Mouse (Mus musculus): ENCODE data around the gene Gnaz.

DNA sequence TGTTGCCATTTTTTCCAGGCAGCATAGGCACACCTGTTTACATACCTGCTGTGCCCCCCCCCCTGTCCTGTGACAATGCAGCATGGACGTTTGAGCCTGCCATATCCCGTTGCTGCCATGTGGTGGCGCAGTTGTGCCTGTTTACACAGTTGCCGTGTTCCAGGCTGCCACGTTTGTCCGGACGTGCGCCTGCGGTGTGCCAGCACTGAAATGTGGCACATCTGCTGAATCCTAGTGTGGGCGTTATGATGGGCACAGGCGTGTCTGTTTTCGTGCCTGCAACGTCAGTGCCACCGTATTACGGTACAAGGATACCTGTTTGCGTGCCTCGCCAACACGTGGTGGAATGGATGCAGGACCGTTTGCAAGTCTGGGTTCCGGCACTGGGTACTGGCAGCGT, 41.7 kb upstream of the Gnaz start:
- TF ChIP-seq POLR2A (IDR thresholded peaks at IDR 0.05; ENCODE audit: extremely low read depth, insufficient read depth, low read length) (no peak), CTCF (IDR thresholded peaks at IDR 0.05; ENCODE audit: low read depth, low read length) (peak; percentile 78)

Data from liver, adult 2 months (tissue).